8 mouse cellular contexts compared by ENCODE assay signal in genomic region chr17:25083444-25083931, GRCm38 (mm10). TPM values are rescaled to one million over a fixed set of nuclear protein-coding genes. Genes with fewer than 3 reads are reported as not detected.
A peak's percentile ranks its signal among the peaks of the same experiment; 100 is the strongest.
DNase-seq lines count a peak whose midpoint lies in the region; ATAC-seq and TF ChIP-seq lines count a peak whose summit lies in the region.

Gene Tmem204, minus strand, starts transcription at chr17:25083591.

- 66% methylated on average over 7 of the region's 7 CpGs for WGBS in hindbrain, embryonic 16.5 days
- WGBS in liver, embryonic 12.5 days (ENCODE audit: insufficient replicate concordance), result 72% methylated on average over 7 of the region's 7 CpGs
- WGBS in neural tube, embryonic 13.5 days, result 70% methylated on average over 7 of the region's 7 CpGs

- no peak within 1 kb of the TSS for H3K27ac ChIP-seq in ES-Bruce4 (ENCODE audit: insufficient read depth, low read length)
- H3K27ac ChIP-seq in hindbrain, embryonic 16.5 days (ENCODE audit: low read depth, low read length), result peak within 1 kb of the TSS; percentile 24; the same call in 1 of the 2 replicates
- H3K27ac ChIP-seq in liver, embryonic 12.5 days, result peak within 1 kb of the TSS; percentile 99
- H3K27ac ChIP-seq in neural tube, embryonic 13.5 days (replicated peaks), result peak within 1 kb of the TSS; percentile 61

- TF ChIP-seq EP300 in ES-Bruce4 (IDR thresholded peaks at IDR 0.05; ENCODE audit: insufficient read depth, low read depth, low read length), result no peak

- no peak within 1 kb of the TSS for H3K9ac ChIP-seq in ES-Bruce4 (ENCODE audit: low read depth, poor library complexity, severe bottlenecking)
- H3K9ac ChIP-seq in hindbrain, embryonic 16.5 days (ENCODE audit: low read depth, low read length), result no peak within 1 kb of the TSS
- H3K9ac ChIP-seq in liver, embryonic 12.5 days, result no peak within 1 kb of the TSS; the same call in 1 of the 2 replicates
- H3K9ac ChIP-seq in neural tube, embryonic 13.5 days, result no peak within 1 kb of the TSS

- no peaks in the 10 kb centered on the region for H3K4me1 ChIP-seq in ES-Bruce4 (ENCODE audit: control insufficient read depth, insufficient read depth, low read length)
- H3K4me1 ChIP-seq in hindbrain, embryonic 16.5 days (ENCODE audit: control insufficient read depth, insufficient read depth, low read depth, low read length), result peaks cover 2% of the 10 kb centered on the region
- H3K4me1 ChIP-seq in liver, embryonic 12.5 days, result peaks cover 70% of the 10 kb centered on the region
- H3K4me1 ChIP-seq in neural tube, embryonic 13.5 days (replicated peaks), result peaks cover 7% of the 10 kb centered on the region

- no peaks in the 10 kb centered on the region for H3K36me3 ChIP-seq in ES-Bruce4 (ENCODE audit: control insufficient read depth, insufficient read depth, low read length, poor library complexity, severe bottlenecking)
- peaks cover 8% of the 10 kb centered on the region; the same call in 1 of the 2 replicates for H3K36me3 ChIP-seq in hindbrain, embryonic 16.5 days (ENCODE audit: control insufficient read depth, insufficient read depth, low read length)
- H3K36me3 ChIP-seq in liver, embryonic 12.5 days, result peaks cover 2% of the 10 kb centered on the region; the same call in 1 of the 2 replicates
- peaks cover 18% of the 10 kb centered on the region for H3K36me3 ChIP-seq in neural tube, embryonic 13.5 days

- no peak for TF ChIP-seq POLR2A in ES-Bruce4 (IDR thresholded peaks at IDR 0.05; ENCODE audit: insufficient read depth, low read length)

- H3K9me3 ChIP-seq in ES-Bruce4 (replicated peaks; ENCODE audit: control insufficient read depth, insufficient read depth, low read length, poor library complexity, severe bottlenecking), result no peaks in the 10 kb centered on the region
- no peaks in the 10 kb centered on the region for H3K9me3 ChIP-seq in hindbrain, embryonic 16.5 days (ENCODE audit: control insufficient read depth, low read length)
- H3K9me3 ChIP-seq in liver, embryonic 12.5 days (replicated peaks), result no peaks in the 10 kb centered on the region
- H3K9me3 ChIP-seq in neural tube, embryonic 13.5 days, result no peaks in the 10 kb centered on the region

- no peak within 1 kb of the TSS for H3K4me3 ChIP-seq in ES-Bruce4 (ENCODE audit: low read depth, low read length)
- H3K4me3 ChIP-seq in hindbrain, embryonic 16.5 days (ENCODE audit: low read length), result no peak within 1 kb of the TSS
- H3K4me3 ChIP-seq in liver, embryonic 12.5 days, result no peak within 1 kb of the TSS
- H3K4me3 ChIP-seq in neural tube, embryonic 13.5 days, result no peak within 1 kb of the TSS

- ATAC-seq in hindbrain, embryonic 16.5 days, result no peak
- peak; percentile 33 for ATAC-seq in liver, embryonic 12.5 days
- ATAC-seq in neural tube, embryonic 13.5 days (ENCODE audit: low read depth), result no peak
- ATAC-seq in megakaryocyte, adult 5-6 weeks (ENCODE audit: poor library complexity, severe bottlenecking), result no peak

- H3K4me2 ChIP-seq in hindbrain, embryonic 16.5 days (ENCODE audit: low read length), result no peak within 1 kb of the TSS
- H3K4me2 ChIP-seq in liver, embryonic 12.5 days, result no peak within 1 kb of the TSS
- H3K4me2 ChIP-seq in neural tube, embryonic 13.5 days, result no peak within 1 kb of the TSS

- peak; percentile 30 for TF ChIP-seq CTCF in ES-Bruce4 (IDR thresholded peaks at IDR 0.05; ENCODE audit: low read depth, low read length)

- peak; percentile 37 for DNase-seq in brain, adult 2 months (ENCODE audit: low read depth, low spot score)
- peak; percentile 60 to 76 for DNase-seq in gastrocnemius, adult 8-10 months (ENCODE audit: low spot score in 2 of 2)
- no peak for DNase-seq in natural killer cell, adult 2 months (ENCODE audit: low spot score in 2 of 2)

- H3K27me3 ChIP-seq in ES-Bruce4 (ENCODE audit: control insufficient read depth, insufficient read depth, low read length, poor library complexity, severe bottlenecking), result no peaks in the 10 kb centered on the region
- no peaks in the 10 kb centered on the region for H3K27me3 ChIP-seq in hindbrain, embryonic 16.5 days (replicated peaks; ENCODE audit: control insufficient read depth, insufficient read depth, low read length)
- H3K27me3 ChIP-seq in liver, embryonic 12.5 days (replicated peaks), result no peaks in the 10 kb centered on the region; the same call in 1 of the 2 replicates
- no peaks in the 10 kb centered on the region for H3K27me3 ChIP-seq in neural tube, embryonic 13.5 days

RNA-seq across cellular contexts. Expression of gene Tmem204, which starts in this region (rescaled TPM):
- polyA plus RNA-seq in ES-Bruce4 (2011; ENCODE audit: insufficient read depth, insufficient read length, low read depth, missing spikeins), result 0.70 TPM in 1 of 2 replicates, not detected in the other
- 10 to 100 TPM in 1 of 4 experiments, 1 to 10 TPM in 3; 7.9 to 10.7 (median 8.2) TPM for total RNA-seq in gastrocnemius, adult 8-10 months (2022)
- polyA plus RNA-seq in hindbrain, embryonic 16.5 days (2015; fragmentation: Nextera tagmentation; extraction: Ambion mirVana), result 13.8 and 14.1 TPM in 2 replicates
- polyA plus RNA-seq in liver, embryonic 12.5 days (2016; fragmentation: Nextera tagmentation; extraction: Ambion mirVana), result 6.1 and 7.2 TPM in 2 replicates
- polyA plus RNA-seq in neural tube, embryonic 13.5 days (2015; fragmentation: Nextera tagmentation; extraction: Ambion mirVana), result 9.0 and 10.8 TPM in 2 replicates
- not detected in 2 replicates for total RNA-seq in megakaryocyte, adult 5-6 weeks (2015)
- not detected in 2 replicates for total RNA-seq in megakaryocyte, adult 5-6 weeks (2017)

Comparison
In these comparisons a context has a peak if more than half of its experiments do, and no peak if none do; other contexts are left out.
1. RNA of gene Tmem204 (total RNA-seq): 7.9 to 10.7 TPM in gastrocnemius, adult 8-10 months; not detected in megakaryocyte, adult 5-6 weeks; every median in the first group is over 4 times any median in the second.
2. DNase-seq: peak in brain, adult 2 months (single experiment) and gastrocnemius, adult 8-10 months (2 of 2); none in natural killer cell, adult 2 months (0 of 2).